Mouse (Mus musculus): ENCODE results near the gene Gemin7. TPM values are rescaled to one million over a fixed set of nuclear protein-coding genes. Genes with fewer than 3 reads are reported as not detected.

The Gemin7 gene
- polyA plus RNA-seq, 1 experiment from 2014 or later = 151 TPM

DNA sequence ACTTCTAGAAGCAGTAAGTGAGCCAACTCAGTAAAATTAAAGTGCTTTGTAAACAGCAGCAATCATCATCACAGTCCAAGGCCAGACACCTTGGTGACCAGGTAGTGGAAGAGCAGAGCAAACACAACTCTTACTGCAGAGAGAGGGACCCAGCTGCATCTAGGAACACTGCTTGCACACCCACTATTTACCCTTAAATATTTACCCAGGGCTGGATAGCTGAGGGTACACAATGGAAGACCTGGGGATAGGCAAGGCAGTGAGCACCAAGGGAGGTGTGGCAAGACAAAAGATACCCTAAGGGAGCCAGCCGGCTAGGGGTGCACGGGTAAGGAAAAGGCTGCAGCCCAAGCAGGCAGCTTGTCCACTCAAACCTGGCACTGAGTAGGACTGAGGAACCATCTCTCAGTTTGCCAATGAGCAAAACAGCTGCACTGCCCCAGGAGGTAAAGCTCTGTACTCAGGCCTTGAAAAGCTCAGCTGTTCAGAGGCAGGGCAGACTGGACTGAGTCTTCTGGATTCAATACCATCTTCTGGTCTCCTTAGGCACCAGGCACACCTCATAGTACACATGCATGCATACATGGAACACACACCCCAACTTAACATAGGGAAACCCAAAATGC lies 29.9 kb downstream of the Gemin7 start:
- Histone ChIP-seq H3K9me3 (ENCODE audit: control insufficient read depth, low read length) (no peaks in the 10 kb centered on the region), H3K4me1 (replicated peaks; ENCODE audit: control insufficient read depth, insufficient read depth, low read length) (no peaks in the 10 kb centered on the region), H3K4me2 (ENCODE audit: low read depth, low read length, severe bottlenecking) (no peak overlapping the region), H3K36me3 (ENCODE audit: control insufficient read depth, insufficient read depth, low read length) (no peaks in the 10 kb centered on the region; the same call in 1 of the 2 replicates), H3K27ac (ENCODE audit: low read depth, low read length) (no peak overlapping the region), H3K9ac (ENCODE audit: low read length) (no peak overlapping the region), H3K27me3 (ENCODE audit: control insufficient read depth, insufficient read depth, low read length) (no peaks in the 10 kb centered on the region), H3K4me3 (ENCODE audit: low read depth, low read length) (no peak overlapping the region)
- no peak for DNase-seq (ENCODE audit: low spot score)
- no peak for ATAC-seq (replicated peaks; ENCODE audit: low FRiP score)
- WGBS = 57% methylated on average over 2 of the region's 2 CpGs

DNA sequence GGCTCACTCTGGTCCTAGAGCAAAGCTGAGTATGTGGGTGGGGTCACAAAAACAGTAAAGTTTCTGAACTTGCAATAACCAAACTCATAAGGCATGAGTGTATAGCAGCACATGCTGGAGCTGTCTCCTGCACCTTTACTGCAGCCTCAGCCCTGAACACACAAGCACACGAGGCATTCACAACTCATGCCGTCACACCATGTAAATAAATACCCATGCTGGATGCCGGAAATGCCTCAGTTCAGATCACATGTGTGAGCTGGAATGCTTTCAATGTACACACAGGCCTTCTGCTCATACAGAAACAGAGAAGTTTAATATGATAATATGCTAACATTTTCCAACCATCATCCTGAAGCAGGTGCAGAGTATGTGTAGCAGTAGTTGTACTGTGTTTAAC lies 31.4 kb downstream of the Gemin7 start:
- H3K4me2 ChIP-seq (ENCODE audit: low read depth, low read length, severe bottlenecking) = no peak overlapping the region
- DNase-seq (ENCODE audit: low spot score) (no peak), ATAC-seq (replicated peaks; ENCODE audit: low FRiP score) (no peak)
- peaks cover 8% of the 10 kb centered on the region; the same call in 1 of the 2 replicates for H3K4me1 ChIP-seq (replicated peaks; ENCODE audit: control insufficient read depth, insufficient read depth, low read length)
- H3K9me3 ChIP-seq (ENCODE audit: control insufficient read depth, low read length) = no peaks in the 10 kb centered on the region
- no peak overlapping the region for H3K27ac ChIP-seq (ENCODE audit: low read depth, low read length)
- no peak overlapping the region for H3K4me3 ChIP-seq (ENCODE audit: low read depth, low read length)
- WGBS = 80% methylated on average over 3 of the region's 3 CpGs
- H3K36me3 ChIP-seq (ENCODE audit: control insufficient read depth, insufficient read depth, low read length) = no peaks in the 10 kb centered on the region
- no peak overlapping the region for H3K9ac ChIP-seq (ENCODE audit: low read length)
- H3K27me3 ChIP-seq (ENCODE audit: control insufficient read depth, insufficient read depth, low read length) = no peaks in the 10 kb centered on the region

DNA sequence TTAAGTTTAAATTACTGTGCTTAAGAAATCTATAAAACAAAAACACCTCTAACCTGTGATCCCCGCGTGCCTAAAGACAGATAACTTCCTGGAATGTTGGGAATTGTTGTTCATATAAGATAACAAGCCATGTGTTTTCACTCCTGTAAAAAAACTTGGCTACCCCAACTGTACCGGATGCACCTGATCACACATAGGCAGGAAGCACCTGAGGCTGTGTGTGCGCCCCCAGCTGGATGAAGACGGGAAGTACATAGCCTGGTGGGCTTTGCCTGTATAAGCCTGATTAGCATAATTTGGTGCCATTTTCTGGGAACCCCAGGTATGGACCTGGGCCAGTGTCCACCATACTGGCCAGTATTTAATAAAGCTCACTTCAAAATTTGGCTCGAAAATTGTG lies 33.8 kb downstream of the Gemin7 start:
- Histone ChIP-seq H3K9me3 (ENCODE audit: control insufficient read depth, low read length) (no peaks in the 10 kb centered on the region), H3K9ac (ENCODE audit: low read length) (no peak overlapping the region), H3K4me3 (ENCODE audit: low read depth, low read length) (no peak overlapping the region), H3K27me3 (ENCODE audit: control insufficient read depth, insufficient read depth, low read length) (no peaks in the 10 kb centered on the region), H3K4me1 (replicated peaks; ENCODE audit: control insufficient read depth, insufficient read depth, low read length) (peaks cover 8% of the 10 kb centered on the region; the same call in 1 of the 2 replicates), H3K27ac (ENCODE audit: low read depth, low read length) (no peak overlapping the region), H3K4me2 (ENCODE audit: low read depth, low read length, severe bottlenecking) (no peak overlapping the region), H3K36me3 (ENCODE audit: control insufficient read depth, insufficient read depth, low read length) (no peaks in the 10 kb centered on the region)
- ATAC-seq (replicated peaks; ENCODE audit: low FRiP score) = no peak
- 59% methylated on average over 6 of the region's 6 CpGs for WGBS
- no peak for DNase-seq (ENCODE audit: low spot score)

DNA sequence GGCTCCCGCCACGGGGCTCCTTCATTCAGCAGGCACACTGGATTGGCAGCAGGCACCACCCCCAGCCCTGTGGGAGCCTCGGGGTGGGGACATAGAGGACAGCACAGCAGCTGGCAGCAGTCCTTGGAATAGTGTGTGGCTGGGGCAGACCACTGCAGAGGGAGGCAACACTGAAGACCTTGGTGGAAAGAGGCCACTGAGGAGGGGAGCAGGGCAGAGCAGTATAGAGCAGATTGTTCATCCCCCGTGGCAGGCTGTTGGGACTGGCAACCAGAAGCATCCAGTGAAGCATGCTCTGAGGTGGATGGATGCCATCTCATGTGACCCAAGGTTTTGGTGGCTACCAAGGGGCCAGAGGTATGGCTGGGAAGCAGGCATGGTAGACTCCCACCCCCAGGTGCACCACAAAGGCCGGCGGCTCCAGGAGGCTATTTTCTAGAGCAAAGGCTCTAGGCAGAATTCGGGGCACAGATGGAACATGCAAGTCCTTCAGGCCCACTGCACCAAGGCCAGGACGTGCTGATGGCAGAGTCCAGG lies 35.2 kb downstream of the Gemin7 start:
- H3K36me3 ChIP-seq (ENCODE audit: control insufficient read depth, insufficient read depth, low read length) = no peaks in the 10 kb centered on the region
- H3K9ac ChIP-seq (ENCODE audit: low read length) = no peak overlapping the region
- H3K9me3 ChIP-seq (ENCODE audit: control insufficient read depth, low read length) = no peaks in the 10 kb centered on the region
- WGBS = 64% methylated on average over 8 of the region's 8 CpGs
- DNase-seq (ENCODE audit: low spot score) (no peak), ATAC-seq (replicated peaks; ENCODE audit: low FRiP score) (peak; percentile 75)
- H3K27me3 ChIP-seq (ENCODE audit: control insufficient read depth, insufficient read depth, low read length) = no peaks in the 10 kb centered on the region
- H3K4me1 ChIP-seq (replicated peaks; ENCODE audit: control insufficient read depth, insufficient read depth, low read length) = peaks cover 8% of the 10 kb centered on the region; the same call in 1 of the 2 replicates
- H3K4me2 ChIP-seq (ENCODE audit: low read depth, low read length, severe bottlenecking) = no peak overlapping the region
- no peak overlapping the region for H3K27ac ChIP-seq (ENCODE audit: low read depth, low read length)
- no peak overlapping the region for H3K4me3 ChIP-seq (ENCODE audit: low read depth, low read length)

DNA sequence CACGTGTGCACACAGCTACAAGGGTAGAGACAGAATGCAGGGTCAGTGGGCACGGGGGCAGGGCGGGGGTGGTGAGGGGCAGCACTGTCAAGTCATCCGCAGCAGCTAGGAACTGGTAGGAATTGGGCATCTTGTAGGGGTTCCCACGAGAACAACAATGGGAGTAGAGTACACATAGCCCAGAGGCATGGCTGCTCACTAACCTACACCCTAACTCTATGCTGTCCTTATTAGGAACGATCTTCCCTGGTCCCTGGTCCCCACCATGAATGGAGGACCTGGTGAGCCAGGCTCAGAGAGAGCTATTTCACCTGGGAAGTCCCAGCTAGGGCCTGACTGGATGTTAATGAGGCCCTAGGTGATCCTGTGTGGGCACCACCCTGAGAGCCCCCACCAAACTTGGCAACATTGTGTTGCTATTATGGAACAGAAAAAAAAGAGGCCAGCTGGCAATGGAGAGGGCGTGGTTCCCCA lies 35.7 kb downstream of the Gemin7 start:
- Histone ChIP-seq H3K36me3 (ENCODE audit: control insufficient read depth, insufficient read depth, low read length) (no peaks in the 10 kb centered on the region), H3K27ac (ENCODE audit: low read depth, low read length) (no peak overlapping the region), H3K9ac (ENCODE audit: low read length) (no peak overlapping the region), H3K4me3 (ENCODE audit: low read depth, low read length) (no peak overlapping the region), H3K4me2 (ENCODE audit: low read depth, low read length, severe bottlenecking) (no peak overlapping the region), H3K9me3 (ENCODE audit: control insufficient read depth, low read length) (no peaks in the 10 kb centered on the region), H3K27me3 (ENCODE audit: control insufficient read depth, insufficient read depth, low read length) (no peaks in the 10 kb centered on the region), H3K4me1 (replicated peaks; ENCODE audit: control insufficient read depth, insufficient read depth, low read length) (peaks cover 8% of the 10 kb centered on the region; the same call in 1 of the 2 replicates)
- 80% methylated on average over 7 of the region's 7 CpGs for WGBS
- DNase-seq (ENCODE audit: low spot score) (no peak), ATAC-seq (replicated peaks; ENCODE audit: low FRiP score) (no peak; the same call in 1 of the 2 replicates)

DNA sequence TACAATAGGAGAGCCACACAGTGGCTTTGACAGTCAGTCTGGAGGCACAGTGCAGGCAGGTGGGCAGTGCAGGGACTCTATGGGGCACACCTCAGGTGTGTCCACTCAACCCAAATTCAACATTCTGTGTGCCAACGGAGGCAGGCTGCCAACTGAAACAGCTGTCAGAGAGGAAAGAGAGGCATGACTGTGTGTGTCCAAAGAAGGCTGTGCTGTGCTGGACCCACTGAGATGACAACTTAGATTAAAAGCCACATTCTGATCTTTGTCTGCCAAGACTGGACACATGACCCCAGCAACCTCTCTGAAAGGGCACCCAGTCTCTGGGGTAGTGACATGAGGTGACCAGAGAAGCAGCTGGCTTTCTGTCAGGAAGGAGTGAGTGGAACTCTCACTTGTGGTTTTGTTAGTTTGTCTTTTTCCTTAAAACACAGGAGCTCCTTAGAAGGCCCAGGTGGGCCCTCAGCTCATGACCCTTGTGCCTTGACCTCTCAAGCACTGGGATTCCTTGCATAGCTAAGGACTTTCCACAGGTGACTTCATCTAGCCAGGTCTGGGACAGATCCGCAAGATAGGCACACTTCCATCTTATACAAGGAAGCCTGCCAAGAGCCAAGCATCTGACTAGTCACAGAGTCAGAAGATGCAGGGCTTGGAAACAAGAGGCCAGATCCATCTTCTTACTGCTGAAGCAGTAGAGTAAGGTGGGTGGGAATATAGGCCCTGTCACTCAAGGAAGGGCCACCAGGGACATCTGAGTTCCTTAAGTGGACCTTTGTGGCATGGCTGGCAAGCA lies 36.4 kb downstream of the Gemin7 start:
- ATAC-seq (replicated peaks; ENCODE audit: low FRiP score) (no peak), DNase-seq (ENCODE audit: low spot score) (no peak)
- no peaks in the 10 kb centered on the region for H3K9me3 ChIP-seq (ENCODE audit: control insufficient read depth, low read length)
- no peaks in the 10 kb centered on the region for H3K36me3 ChIP-seq (ENCODE audit: control insufficient read depth, insufficient read depth, low read length)
- no peak overlapping the region for H3K9ac ChIP-seq (ENCODE audit: low read length)
- H3K27ac ChIP-seq (ENCODE audit: low read depth, low read length) = no peak overlapping the region
- no peak overlapping the region for H3K4me3 ChIP-seq (ENCODE audit: low read depth, low read length)
- H3K4me2 ChIP-seq (ENCODE audit: low read depth, low read length, severe bottlenecking) = no peak overlapping the region
- 94% methylated on average over 2 of the region's 2 CpGs for whole genome bisulfite sequencing
- H3K27me3 ChIP-seq (ENCODE audit: control insufficient read depth, insufficient read depth, low read length) = no peaks in the 10 kb centered on the region
- peaks cover 8% of the 10 kb centered on the region; the same call in 1 of the 2 replicates for H3K4me1 ChIP-seq (replicated peaks; ENCODE audit: control insufficient read depth, insufficient read depth, low read length)

DNA sequence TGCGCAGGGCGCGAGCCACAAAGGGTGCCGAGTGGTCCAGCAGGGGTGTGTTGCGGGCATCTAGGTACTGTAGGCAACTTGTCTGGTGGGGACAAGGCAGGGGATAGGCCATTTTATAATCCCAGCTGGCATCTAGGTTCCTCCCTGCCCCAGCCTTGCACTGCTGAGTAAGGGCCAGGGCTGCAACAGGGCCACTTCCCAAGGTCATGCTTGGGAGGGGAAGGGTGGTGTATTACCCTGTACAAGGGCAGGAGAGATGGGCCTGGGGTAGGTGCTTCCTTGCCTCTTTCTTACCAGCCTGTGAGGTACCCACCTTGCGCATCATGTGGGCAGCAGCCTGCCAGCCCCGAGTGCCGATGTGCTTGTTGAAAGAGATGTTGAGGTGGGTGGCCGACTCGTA lies 42.7 kb downstream of the Gemin7 start:
- 97% methylated on average over 10 of the region's 10 CpGs for WGBS
- no peak overlapping the region for H3K27ac ChIP-seq (ENCODE audit: low read depth, low read length)
- no peak overlapping the region for H3K9ac ChIP-seq (ENCODE audit: low read length)
- no peak for DNase-seq (ENCODE audit: low spot score)
- H3K27me3 ChIP-seq (ENCODE audit: control insufficient read depth, insufficient read depth, low read length) = no peaks in the 10 kb centered on the region
- no peaks in the 10 kb centered on the region for H3K9me3 ChIP-seq (ENCODE audit: control insufficient read depth, low read length)
- no peak overlapping the region for H3K4me3 ChIP-seq (ENCODE audit: low read depth, low read length)
- peaks cover 8% of the 10 kb centered on the region; the same call in 1 of the 2 replicates for H3K36me3 ChIP-seq (ENCODE audit: control insufficient read depth, insufficient read depth, low read length)
- H3K4me2 ChIP-seq (ENCODE audit: low read depth, low read length, severe bottlenecking) = no peak overlapping the region
- H3K4me1 ChIP-seq (replicated peaks; ENCODE audit: control insufficient read depth, insufficient read depth, low read length) = no peaks in the 10 kb centered on the region
- ATAC-seq (replicated peaks; ENCODE audit: low FRiP score) = no peak

DNA sequence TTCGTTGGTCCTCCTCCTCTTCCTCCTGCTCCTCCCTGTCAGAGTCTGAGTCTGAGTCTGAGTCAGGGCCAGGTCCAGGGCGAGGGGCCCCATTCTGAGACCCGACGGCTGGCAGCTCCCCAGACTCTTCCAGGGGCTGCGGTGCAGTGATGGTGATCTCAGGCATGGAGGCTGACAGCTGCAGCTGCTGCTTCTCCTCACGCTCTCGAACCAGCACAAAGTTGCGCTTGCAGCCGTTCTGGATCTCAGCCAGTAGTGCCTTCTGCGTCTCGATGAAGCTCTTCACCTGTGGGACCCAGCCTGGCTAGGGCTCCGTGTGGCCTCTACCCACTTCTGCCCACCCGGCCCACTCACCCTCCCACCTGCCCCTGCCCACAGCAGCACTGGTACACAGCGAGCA lies 45.2 kb downstream of the Gemin7 start:
- ATAC-seq (replicated peaks; ENCODE audit: low FRiP score) (no peak), DNase-seq (ENCODE audit: low spot score) (no peak)
- Histone ChIP-seq H3K27me3 (ENCODE audit: control insufficient read depth, insufficient read depth, low read length) (no peaks in the 10 kb centered on the region), H3K27ac (ENCODE audit: low read depth, low read length) (no peak overlapping the region), H3K4me2 (ENCODE audit: low read depth, low read length, severe bottlenecking) (no peak overlapping the region), H3K4me1 (replicated peaks; ENCODE audit: control insufficient read depth, insufficient read depth, low read length) (no peaks in the 10 kb centered on the region), H3K36me3 (ENCODE audit: control insufficient read depth, insufficient read depth, low read length) (peaks cover 8% of the 10 kb centered on the region; the same call in 1 of the 2 replicates), H3K9ac (ENCODE audit: low read length) (no peak overlapping the region), H3K4me3 (ENCODE audit: low read depth, low read length) (no peak overlapping the region), H3K9me3 (ENCODE audit: control insufficient read depth, low read length) (no peaks in the 10 kb centered on the region)
- WGBS = 92% methylated on average over 14 of the region's 14 CpGs

Data from forebrain, embryonic 11.5 days (tissue).